Mouse (Mus musculus) bone marrow, adult 2 months (tissue): Measurements from ENCODE around the gene Prkd1.

Source experiments
- CTCF ChIP-seq: fragments of 200-500 bp; IDR thresholded peaks from 2 replicates; pipeline ENCODE4 v1.5.1; 2011; ENCODE audit warnings: low read length, control low read depth; ENCODE audit not compliant: control insufficient read depth, insufficient read depth
- POLR2A ChIP-seq: fragments of 200-500 bp; IDR thresholded peaks from 2 replicates; pipeline ENCODE4 v1.6.1; 2011; ENCODE audit warnings: low read depth, mild to moderate bottlenecking, control low read depth, low read length, borderline replicate concordance; ENCODE audit not compliant: control insufficient read depth

DNA sequence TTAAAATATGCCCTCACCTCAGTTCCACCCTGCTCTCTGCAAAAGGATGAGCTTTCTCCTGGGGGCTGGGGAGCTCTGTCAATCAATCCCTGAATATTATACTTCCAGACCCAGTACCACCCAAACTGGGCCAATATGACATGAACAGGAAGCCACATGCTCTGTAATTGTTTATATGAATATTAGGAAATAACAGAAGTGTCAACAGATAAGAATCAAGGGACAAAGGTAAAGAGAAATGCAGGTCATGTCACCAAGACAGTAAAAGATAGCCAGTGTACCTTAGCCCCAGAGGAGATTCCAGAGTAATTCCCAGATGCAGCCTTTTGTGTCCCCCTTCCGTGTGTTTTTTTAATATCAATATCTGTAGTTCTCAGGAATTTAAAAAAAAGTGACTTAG is 120.3 kb downstream of the Prkd1 start:
- TF ChIP-seq CTCF (no peak), POLR2A (no peak)
